Mouse (Mus musculus): Measurements from ENCODE around the gene Plpp1. TPM values are rescaled to one million over a fixed set of nuclear protein-coding genes. Genes with fewer than 3 reads are reported as not detected.

Gene Plpp1
- polyA plus RNA-seq, 1 experiment = 5.1 TPM

- Histone ChIP-seq H3K27me3 (ENCODE audit: control insufficient read depth) (no peaks in the 10 kb centered on the region), H3K4me3 (replicated peaks) (no peak overlapping the region), H3K36me3 (ENCODE audit: control insufficient read depth) (peaks cover 68% of the 10 kb centered on the region), H3K9me3 (ENCODE audit: control insufficient read depth, low read length) (no peaks in the 10 kb centered on the region), H3K4me1 (ENCODE audit: control insufficient read depth) (peaks cover 70% of the 10 kb centered on the region)
- TF ChIP-seq GATA1 (IDR thresholded peaks at IDR 0.05; ENCODE audit: low read length) (no peak), TAL1 (IDR thresholded peaks at IDR 0.05; ENCODE audit: low read length) (no peak)
Measured at GRCm38 (mm10) chr13:112837621-112838155, 37.1 kb downstream of the Plpp1 start.

DNA sequence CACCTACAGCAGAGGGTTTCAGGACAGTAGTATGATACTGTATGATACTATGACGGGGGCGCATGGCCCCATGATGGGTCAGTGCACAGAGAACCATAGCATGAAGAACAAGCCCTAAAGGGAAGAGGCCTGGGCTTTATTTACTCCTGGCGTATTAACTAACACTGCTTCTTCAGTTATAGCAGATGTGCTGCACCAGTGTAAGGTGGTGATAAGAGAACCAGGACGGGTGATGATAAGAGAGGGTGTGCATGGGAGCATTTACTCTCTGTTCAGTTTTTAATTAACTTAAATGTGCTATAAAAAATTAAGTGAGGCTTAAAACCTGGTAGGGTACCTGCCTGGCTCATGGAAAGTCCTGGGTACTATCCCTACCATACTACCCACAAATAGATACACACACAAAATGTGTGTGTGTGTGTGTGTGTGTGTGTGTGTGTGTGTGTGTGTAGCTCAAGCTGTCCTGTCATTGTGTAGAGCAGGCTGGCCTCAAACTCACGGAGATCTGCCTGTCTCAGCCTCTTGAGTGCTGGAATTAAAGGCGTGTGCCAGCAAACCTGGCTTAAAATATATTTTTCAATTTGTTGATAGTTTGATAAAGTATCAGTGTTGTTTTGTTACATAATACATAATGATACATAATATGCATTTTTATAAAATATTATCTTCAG is 38.1 kb downstream of the Plpp1 start:
- Histone ChIP-seq H3K9me3 (ENCODE audit: control insufficient read depth, low read length) (no peaks in the 10 kb centered on the region; the same call in 1 of the 2 replicates), H3K27me3 (ENCODE audit: control insufficient read depth) (no peaks in the 10 kb centered on the region), H3K36me3 (ENCODE audit: control insufficient read depth) (peaks cover 71% of the 10 kb centered on the region), H3K4me1 (ENCODE audit: control insufficient read depth) (peaks cover 60% of the 10 kb centered on the region), H3K4me3 (replicated peaks) (peak overlapping the region; percentile 39)
- peak; percentile 80 for TF ChIP-seq GATA1 (IDR thresholded peaks at IDR 0.05; ENCODE audit: low read length)
- TF ChIP-seq TAL1 (IDR thresholded peaks at IDR 0.05; ENCODE audit: low read length) = peak; percentile 81

GRCm38 (mm10) chr13:112840241-112841087 is 39.9 kb downstream of the Plpp1 start:
- Histone ChIP-seq H3K4me3 (replicated peaks) (no peak overlapping the region), H3K9me3 (ENCODE audit: control insufficient read depth, low read length) (peaks cover 5% of the 10 kb centered on the region; the same call in 1 of the 2 replicates), H3K4me1 (ENCODE audit: control insufficient read depth) (peaks cover 47% of the 10 kb centered on the region), H3K27me3 (ENCODE audit: control insufficient read depth) (no peaks in the 10 kb centered on the region), H3K36me3 (ENCODE audit: control insufficient read depth) (peaks cover 74% of the 10 kb centered on the region)
- TF ChIP-seq TAL1 (IDR thresholded peaks at IDR 0.05; ENCODE audit: low read length) (no peak), GATA1 (IDR thresholded peaks at IDR 0.05; ENCODE audit: low read length) (no peak)

- Histone ChIP-seq H3K36me3 (ENCODE audit: control insufficient read depth) (peaks cover 67% of the 10 kb centered on the region), H3K4me3 (replicated peaks) (no peak overlapping the region), H3K27me3 (ENCODE audit: control insufficient read depth) (no peaks in the 10 kb centered on the region), H3K4me1 (ENCODE audit: control insufficient read depth) (peaks cover 4% of the 10 kb centered on the region), H3K9me3 (ENCODE audit: control insufficient read depth, low read length) (peaks cover 7% of the 10 kb centered on the region; the same call in 1 of the 2 replicates)
- TF ChIP-seq GATA1 (IDR thresholded peaks at IDR 0.05; ENCODE audit: low read length) (no peak), TAL1 (IDR thresholded peaks at IDR 0.05; ENCODE audit: low read length) (no peak)
Measured at GRCm38 (mm10) chr13:112845931-112846330, 45.3 kb downstream of the Plpp1 start.

DNA sequence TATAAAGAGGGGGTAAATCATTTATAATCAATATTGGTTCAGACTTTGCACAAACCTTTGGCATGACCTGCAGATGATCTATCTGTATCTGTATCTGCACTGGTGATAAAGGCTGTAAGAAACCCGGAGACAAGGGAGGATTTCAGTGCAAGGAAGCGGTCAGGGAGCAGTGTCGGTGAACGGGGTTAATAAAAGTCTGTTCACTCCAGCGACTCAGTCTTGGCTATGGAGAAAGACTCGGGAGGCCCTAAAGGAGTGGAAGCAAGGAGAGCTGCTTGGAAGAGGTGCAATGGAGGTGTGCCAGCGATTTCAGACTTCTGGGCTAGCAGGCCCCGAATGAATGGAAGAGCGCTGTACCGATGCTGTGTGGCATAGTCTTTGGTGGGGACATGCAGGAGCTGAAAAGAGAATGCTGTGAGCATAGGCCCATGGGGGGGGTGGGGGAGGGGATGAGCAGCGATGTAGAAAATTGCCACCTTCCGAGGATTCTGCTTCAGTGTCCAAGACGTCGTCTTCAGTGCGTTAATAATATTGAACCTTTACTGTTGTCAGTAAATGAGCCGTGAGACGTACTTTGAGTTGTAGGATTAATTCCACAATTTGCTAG is 53.2 kb downstream of the Plpp1 start:
- TF ChIP-seq TAL1 (IDR thresholded peaks at IDR 0.05; ENCODE audit: low read length) (no peak), GATA1 (IDR thresholded peaks at IDR 0.05; ENCODE audit: low read length) (no peak)
- Histone ChIP-seq H3K9me3 (ENCODE audit: control insufficient read depth, low read length) (no peaks in the 10 kb centered on the region), H3K4me3 (replicated peaks) (no peak overlapping the region), H3K4me1 (ENCODE audit: control insufficient read depth) (peaks cover 3% of the 10 kb centered on the region), H3K36me3 (ENCODE audit: control insufficient read depth) (peaks cover 53% of the 10 kb centered on the region), H3K27me3 (ENCODE audit: control insufficient read depth) (no peaks in the 10 kb centered on the region)

DNA sequence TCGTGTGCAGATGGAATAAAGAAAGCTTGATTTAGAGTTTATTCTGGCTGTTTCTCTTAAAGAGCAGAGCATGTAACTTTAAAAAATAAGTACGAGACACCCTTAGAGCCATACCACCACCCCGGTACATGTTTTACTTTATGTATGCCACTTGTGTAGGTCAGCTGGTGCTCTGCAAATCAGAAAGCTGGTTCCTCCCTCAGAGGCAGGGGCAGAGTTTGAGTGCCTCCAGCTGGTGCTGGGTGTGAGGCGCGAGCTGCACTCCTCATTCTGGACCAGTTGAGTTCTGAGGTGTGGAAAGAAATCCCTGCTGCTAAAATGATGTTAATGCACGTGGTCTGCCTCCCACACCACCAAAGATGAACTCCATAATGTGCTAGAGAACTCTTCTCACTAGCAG is 53.8 kb downstream of the Plpp1 start:
- Histone ChIP-seq H3K4me1 (ENCODE audit: control insufficient read depth) (peaks cover 3% of the 10 kb centered on the region), H3K36me3 (ENCODE audit: control insufficient read depth) (peaks cover 54% of the 10 kb centered on the region), H3K27me3 (ENCODE audit: control insufficient read depth) (no peaks in the 10 kb centered on the region), H3K4me3 (replicated peaks) (no peak overlapping the region), H3K9me3 (ENCODE audit: control insufficient read depth, low read length) (no peaks in the 10 kb centered on the region)
- TF ChIP-seq TAL1 (IDR thresholded peaks at IDR 0.05; ENCODE audit: low read length) (no peak), GATA1 (IDR thresholded peaks at IDR 0.05; ENCODE audit: low read length) (no peak)

- Histone ChIP-seq H3K27me3 (ENCODE audit: control insufficient read depth) (no peaks in the 10 kb centered on the region), H3K9me3 (ENCODE audit: control insufficient read depth, low read length) (no peaks in the 10 kb centered on the region), H3K36me3 (ENCODE audit: control insufficient read depth) (peaks cover 76% of the 10 kb centered on the region), H3K4me3 (replicated peaks) (no peak overlapping the region), H3K4me1 (ENCODE audit: control insufficient read depth) (peaks cover 2% of the 10 kb centered on the region)
- TF ChIP-seq GATA1 (IDR thresholded peaks at IDR 0.05; ENCODE audit: low read length) = no peak
- TF ChIP-seq TAL1 (IDR thresholded peaks at IDR 0.05; ENCODE audit: low read length) = no peak
Measured at GRCm38 (mm10) chr13:112857921-112858320, 57.3 kb downstream of the Plpp1 start.

DNA sequence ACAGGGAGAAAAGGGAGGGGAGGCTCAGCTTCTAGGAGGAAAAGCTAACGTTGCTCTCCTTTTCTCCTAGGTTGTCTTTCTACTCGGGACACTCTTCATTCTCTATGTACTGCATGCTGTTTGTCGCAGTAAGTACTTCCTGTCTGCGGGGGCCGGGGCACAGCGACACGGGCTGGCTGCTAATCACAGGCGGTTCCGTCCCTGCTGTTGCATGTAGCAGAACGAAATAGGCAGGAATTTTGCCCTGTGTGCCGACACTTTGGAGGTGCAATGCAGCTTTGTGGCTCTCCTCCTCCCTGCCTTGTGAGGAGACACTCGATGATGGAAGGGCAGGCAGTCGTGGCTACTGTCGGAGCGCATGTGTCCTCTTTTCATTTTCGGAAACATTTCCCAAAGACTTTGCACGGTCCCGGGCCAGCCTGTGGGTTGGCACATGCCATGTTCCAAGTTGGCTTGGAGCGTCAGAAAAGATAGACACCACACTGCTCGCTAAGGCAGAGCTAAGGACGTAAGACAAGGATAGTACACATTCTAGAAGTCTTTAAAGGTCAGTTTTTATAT is 59.1 kb downstream of the Plpp1 start:
- TF ChIP-seq TAL1 (IDR thresholded peaks at IDR 0.05; ENCODE audit: low read length) (no peak), GATA1 (IDR thresholded peaks at IDR 0.05; ENCODE audit: low read length) (no peak)
- Histone ChIP-seq H3K9me3 (ENCODE audit: control insufficient read depth, low read length) (no peaks in the 10 kb centered on the region), H3K4me3 (replicated peaks) (no peak overlapping the region), H3K27me3 (ENCODE audit: control insufficient read depth) (no peaks in the 10 kb centered on the region), H3K36me3 (ENCODE audit: control insufficient read depth) (peaks cover 88% of the 10 kb centered on the region), H3K4me1 (ENCODE audit: control insufficient read depth) (peaks cover 2% of the 10 kb centered on the region)
